Mouse (Mus musculus) cortical plate, adult 2 months (tissue): ENCODE data around the gene Naa80.

Experiments
- CTCF ChIP-seq: fragments of 200-500 bp; IDR thresholded peaks from 2 replicates; pipeline ENCODE4 v1.5.1; 2011; ENCODE audit warnings: mild to moderate bottlenecking, control low read depth, low read length; ENCODE audit not compliant: insufficient read depth; ENCODE audit errors: extremely low read depth
- POLR2A ChIP-seq: fragments of 200-500 bp; IDR thresholded peaks from 2 replicates; pipeline ENCODE4 v1.6.1; 2011; ENCODE audit warnings: mild to moderate bottlenecking, low read length, control low read depth; ENCODE audit not compliant: insufficient read depth; ENCODE audit errors: extremely low read depth

DNA sequence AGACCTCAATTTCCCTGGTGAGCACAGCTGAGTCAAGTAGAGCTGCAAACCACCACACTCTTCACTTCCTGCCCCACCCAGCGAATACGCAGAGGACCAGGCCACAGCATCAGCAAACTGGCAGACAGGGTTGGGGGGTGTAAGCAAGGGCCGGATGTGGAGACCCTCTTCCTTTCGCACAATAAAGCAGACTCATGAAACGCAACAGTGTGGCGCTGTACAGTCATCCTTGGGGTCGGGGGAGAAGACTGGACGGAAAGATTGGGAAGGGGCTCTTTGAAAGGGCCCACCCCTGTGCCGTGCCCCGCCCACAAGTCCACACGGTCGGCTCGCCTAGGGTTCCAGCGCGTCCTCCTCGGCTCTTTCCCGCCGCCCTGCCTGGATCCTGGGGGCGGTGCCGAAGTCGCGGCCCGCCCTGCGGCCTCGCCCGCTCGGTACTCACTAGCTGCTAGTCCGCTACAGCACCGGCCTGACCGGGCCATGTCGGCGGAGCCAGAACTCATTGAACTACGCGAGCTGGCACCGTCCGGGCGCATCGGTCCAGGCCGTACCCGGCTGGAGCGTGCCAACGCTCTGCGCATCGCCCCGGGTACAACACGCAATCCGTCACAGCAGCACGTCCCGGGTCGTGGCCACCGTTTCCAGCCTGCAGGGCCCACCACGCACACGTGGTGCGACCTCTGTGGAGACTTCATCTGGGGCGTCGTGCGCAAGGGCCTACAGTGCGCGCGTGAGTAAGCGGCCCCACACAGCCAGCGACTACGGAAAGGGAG lies 27.4 kb upstream of the Naa80 start, which contains the start of gene Rassf1:
- no peak for TF ChIP-seq POLR2A
- TF ChIP-seq CTCF = no peak
